Mouse (Mus musculus): Measurements from ENCODE around the gene Adprm. TPM values are rescaled to one million over a fixed set of nuclear protein-coding genes. Genes with fewer than 3 reads are reported as not detected.
A peak's percentile ranks its signal among the peaks of the same experiment; 100 is the strongest.

The Adprm gene
- polyA plus RNA-seq, 1 experiment from 2014 or later, result 30.6 TPM

DNA sequence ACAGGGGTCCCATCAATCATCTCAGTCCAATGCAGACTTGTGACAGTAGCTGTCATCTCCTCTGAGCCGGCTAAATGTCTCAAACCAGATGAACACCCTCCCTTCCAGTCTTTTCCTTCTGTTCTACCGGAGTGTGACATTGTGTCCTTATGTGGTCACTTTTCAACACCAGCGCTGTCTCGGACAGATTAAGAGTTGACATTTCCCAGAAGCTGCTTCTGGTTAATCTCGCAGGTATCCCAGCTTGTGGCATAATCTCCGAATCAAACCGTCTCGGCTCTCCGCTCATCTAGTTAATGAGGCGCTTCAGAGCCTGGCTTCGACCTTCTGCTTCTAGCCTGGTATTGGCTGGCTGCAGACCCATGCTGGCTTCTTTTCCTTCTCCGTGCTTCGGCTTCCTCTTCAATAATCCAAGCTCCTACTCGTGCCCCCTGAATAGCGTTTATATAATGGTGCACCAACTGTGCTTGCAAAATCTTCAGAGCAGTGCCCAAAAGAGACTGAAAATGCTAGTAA, 20.3 kb upstream of the Adprm start:
- Histone ChIP-seq H3K4me2 (replicated peaks; ENCODE audit: low read depth, low read length) (no peak overlapping the region), H3K4me1 (ENCODE audit: control insufficient read depth, insufficient read depth, low read length) (no peaks in the 10 kb centered on the region), H3K27ac (ENCODE audit: low read length) (no peak overlapping the region), H3K36me3 (ENCODE audit: control insufficient read depth, insufficient read depth, low read length) (no peaks in the 10 kb centered on the region), H3K9me3 (ENCODE audit: control insufficient read depth, low read depth, low read length) (no peaks in the 10 kb centered on the region), H3K9ac (replicated peaks; ENCODE audit: low read depth, low read length) (no peak overlapping the region), H3K4me3 (ENCODE audit: low read depth, low read length) (no peak overlapping the region), H3K27me3 (ENCODE audit: control insufficient read depth, insufficient read depth, low read length) (no peaks in the 10 kb centered on the region)
- 77% methylated on average over 15 of the region's 15 CpGs for whole genome bisulfite sequencing
- ATAC-seq (ENCODE audit: insufficient number of reproducible peaks, insufficient read depth, low FRiP score, low read depth), result no peak

DNA sequence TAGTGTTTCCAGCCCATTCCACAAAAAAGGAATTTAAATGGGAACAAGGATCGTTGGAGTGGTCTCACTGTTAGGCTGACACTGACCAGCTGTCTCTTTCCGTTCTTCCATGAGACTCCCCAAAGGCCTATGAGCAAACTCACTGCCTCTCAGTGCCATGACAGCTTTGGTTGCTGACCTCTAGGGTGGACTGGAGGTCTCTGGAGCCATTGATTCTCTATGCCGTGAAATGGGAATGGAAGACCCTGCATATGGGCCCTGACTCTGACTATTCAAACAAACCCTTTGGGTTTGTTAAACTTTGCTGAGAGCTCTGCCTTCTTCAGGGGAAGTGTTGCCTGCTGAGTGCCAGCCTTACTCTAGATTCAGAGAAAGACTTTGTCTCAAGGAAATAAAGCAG, 15.3 kb upstream of the Adprm start:
- Histone ChIP-seq H3K9ac (replicated peaks; ENCODE audit: low read depth, low read length) (no peak overlapping the region), H3K36me3 (ENCODE audit: control insufficient read depth, insufficient read depth, low read length) (peaks cover 21% of the 10 kb centered on the region), H3K4me3 (ENCODE audit: low read depth, low read length) (no peak overlapping the region), H3K27me3 (ENCODE audit: control insufficient read depth, insufficient read depth, low read length) (no peaks in the 10 kb centered on the region), H3K4me1 (ENCODE audit: control insufficient read depth, insufficient read depth, low read length) (no peaks in the 10 kb centered on the region), H3K27ac (ENCODE audit: low read length) (no peak overlapping the region), H3K4me2 (replicated peaks; ENCODE audit: low read depth, low read length) (no peak overlapping the region), H3K9me3 (ENCODE audit: control insufficient read depth, low read depth, low read length) (no peaks in the 10 kb centered on the region)
- WGBS, result 72% methylated on average over 3 of the region's 3 CpGs
- no peak for ATAC-seq (ENCODE audit: insufficient number of reproducible peaks, insufficient read depth, low FRiP score, low read depth)

DNA sequence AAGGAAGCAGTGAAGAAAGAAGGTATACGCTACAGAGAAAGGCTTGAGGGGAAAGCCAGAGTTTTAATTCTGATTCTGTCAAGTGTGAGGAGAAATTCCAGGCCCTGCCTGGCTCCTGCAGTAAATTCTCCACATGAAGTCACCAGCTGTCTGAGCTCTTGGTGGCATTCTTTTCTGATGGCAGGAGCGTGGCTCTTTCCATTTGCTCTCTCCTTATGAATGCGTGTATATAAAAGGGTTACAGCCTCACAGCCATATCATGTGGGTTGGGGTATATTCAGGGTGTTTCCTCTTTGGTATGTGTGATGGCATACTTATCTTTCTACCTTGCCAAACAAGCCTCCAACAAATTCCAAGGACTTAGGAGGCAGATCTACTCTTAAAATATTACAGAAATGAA, 10.3 kb upstream of the Adprm start:
- H3K36me3 ChIP-seq (ENCODE audit: control insufficient read depth, insufficient read depth, low read length), result peaks cover 52% of the 10 kb centered on the region
- H3K9me3 ChIP-seq (ENCODE audit: control insufficient read depth, low read depth, low read length), result no peaks in the 10 kb centered on the region
- no peaks in the 10 kb centered on the region for H3K4me1 ChIP-seq (ENCODE audit: control insufficient read depth, insufficient read depth, low read length)
- no peaks in the 10 kb centered on the region for H3K27me3 ChIP-seq (ENCODE audit: control insufficient read depth, insufficient read depth, low read length)
- ATAC-seq (ENCODE audit: insufficient number of reproducible peaks, insufficient read depth, low FRiP score, low read depth), result no peak
- H3K4me2 ChIP-seq (replicated peaks; ENCODE audit: low read depth, low read length), result no peak overlapping the region
- WGBS, result 88% methylated on average over 3 of the region's 3 CpGs
- H3K4me3 ChIP-seq (ENCODE audit: low read depth, low read length), result no peak overlapping the region
- H3K9ac ChIP-seq (replicated peaks; ENCODE audit: low read depth, low read length), result no peak overlapping the region
- no peak overlapping the region for H3K27ac ChIP-seq (ENCODE audit: low read length)

DNA sequence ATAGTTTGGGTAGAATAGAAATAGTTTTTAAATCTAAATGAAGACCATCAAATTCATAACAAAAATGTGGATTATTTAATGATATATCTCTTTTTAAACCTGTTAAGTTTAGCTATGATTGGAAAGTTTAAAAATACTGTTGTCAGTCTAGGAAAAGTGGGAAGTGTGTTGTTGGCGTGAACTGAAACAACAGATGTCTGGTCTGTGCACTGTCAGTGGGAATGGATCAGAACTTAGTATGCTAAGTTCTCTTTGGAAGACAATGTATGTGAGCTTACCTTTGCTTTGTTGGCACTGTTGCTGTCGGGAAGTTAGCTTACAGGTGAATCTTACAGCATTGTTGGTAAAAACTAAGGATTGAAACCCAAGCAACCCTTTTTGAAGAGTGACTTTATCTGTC, 8.9 kb upstream of the Adprm start:
- Histone ChIP-seq H3K27me3 (ENCODE audit: control insufficient read depth, insufficient read depth, low read length) (no peaks in the 10 kb centered on the region), H3K36me3 (ENCODE audit: control insufficient read depth, insufficient read depth, low read length) (peaks cover 65% of the 10 kb centered on the region), H3K27ac (ENCODE audit: low read length) (no peak overlapping the region), H3K4me2 (replicated peaks; ENCODE audit: low read depth, low read length) (no peak overlapping the region), H3K9ac (replicated peaks; ENCODE audit: low read depth, low read length) (no peak overlapping the region), H3K4me3 (ENCODE audit: low read depth, low read length) (no peak overlapping the region), H3K4me1 (ENCODE audit: control insufficient read depth, insufficient read depth, low read length) (no peaks in the 10 kb centered on the region), H3K9me3 (ENCODE audit: control insufficient read depth, low read depth, low read length) (no peaks in the 10 kb centered on the region)
- ATAC-seq (ENCODE audit: insufficient number of reproducible peaks, insufficient read depth, low FRiP score, low read depth), result no peak
- WGBS, result 91% methylated on average over 2 of the region's 2 CpGs

DNA sequence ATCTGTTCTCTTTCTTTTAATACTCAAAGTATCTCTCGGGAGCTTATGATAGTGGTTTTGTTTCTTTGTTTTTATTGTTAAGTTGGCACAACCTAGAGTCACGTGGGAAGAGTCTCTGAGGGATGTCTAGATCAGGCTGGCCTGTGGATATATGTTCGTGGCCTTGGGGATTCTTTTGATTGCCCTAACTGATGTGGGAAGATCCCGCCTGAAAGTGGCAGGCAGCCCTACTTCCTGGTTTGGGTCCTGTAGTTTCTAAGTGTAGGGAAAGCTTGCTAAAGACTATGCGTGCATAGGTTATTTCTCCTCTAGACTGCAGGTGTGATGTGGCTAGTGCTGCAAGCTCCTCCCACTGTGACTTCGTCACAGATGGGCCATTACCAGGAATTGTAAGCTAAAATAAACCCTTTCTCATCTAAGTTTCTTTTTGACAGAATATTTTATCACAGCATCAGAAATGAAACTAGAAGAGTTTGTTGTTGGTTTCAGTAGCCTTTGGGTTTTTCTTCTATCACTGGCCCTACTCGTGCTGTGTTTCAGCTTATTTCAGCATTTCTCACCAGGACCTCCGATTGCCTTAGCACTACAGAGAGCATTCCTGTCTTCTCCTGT, 2.5 kb upstream of the Adprm start:
- H3K9me3 ChIP-seq (ENCODE audit: control insufficient read depth, low read depth, low read length), result no peaks in the 10 kb centered on the region
- ATAC-seq (ENCODE audit: insufficient number of reproducible peaks, insufficient read depth, low FRiP score, low read depth), result no peak
- peaks cover 8% of the 10 kb centered on the region for H3K4me1 ChIP-seq (ENCODE audit: control insufficient read depth, insufficient read depth, low read length)
- peaks cover 37% of the 10 kb centered on the region for H3K36me3 ChIP-seq (ENCODE audit: control insufficient read depth, insufficient read depth, low read length)
- H3K27me3 ChIP-seq (ENCODE audit: control insufficient read depth, insufficient read depth, low read length), result no peaks in the 10 kb centered on the region
- no peak overlapping the region for H3K4me3 ChIP-seq (ENCODE audit: low read depth, low read length)
- WGBS, result 86% methylated on average over 8 of the region's 8 CpGs
- H3K9ac ChIP-seq (replicated peaks; ENCODE audit: low read depth, low read length), result no peak overlapping the region
- H3K4me2 ChIP-seq (replicated peaks; ENCODE audit: low read depth, low read length), result no peak overlapping the region
- H3K27ac ChIP-seq (ENCODE audit: low read length), result no peak overlapping the region

DNA sequence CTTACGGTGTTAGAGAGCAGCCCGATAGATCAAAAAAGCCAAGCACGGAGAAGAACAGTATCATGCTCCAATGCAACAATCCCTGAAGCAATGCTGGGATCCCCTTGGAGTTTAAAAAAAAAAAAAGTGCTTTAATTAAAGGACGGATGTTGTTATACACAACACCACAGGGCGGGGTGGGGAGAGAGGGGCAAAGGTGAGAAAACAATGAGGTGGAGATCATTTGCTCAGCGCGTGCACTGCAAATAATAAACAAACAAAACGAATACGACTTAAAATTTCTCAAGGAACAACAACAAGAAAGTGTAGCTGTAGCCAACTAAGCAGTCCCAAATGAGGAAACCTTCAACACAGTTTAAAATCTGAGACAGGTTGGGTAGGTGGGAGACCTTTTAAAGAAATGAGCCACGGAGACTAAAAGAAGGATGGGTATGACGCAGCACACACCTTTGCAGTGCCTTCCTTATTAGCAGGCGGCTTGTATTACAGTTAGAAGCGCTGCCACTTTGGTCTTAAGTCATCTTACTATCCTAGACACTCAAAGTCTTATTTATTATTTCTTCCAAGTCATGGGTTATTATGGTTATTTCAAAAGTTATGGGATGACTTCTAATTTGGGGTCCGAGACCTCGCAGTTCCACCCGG, 596 bp downstream of the Adprm start:
- H3K4me3 ChIP-seq (ENCODE audit: low read depth, low read length), result peak overlapping the region; percentile 93
- ATAC-seq (ENCODE audit: insufficient number of reproducible peaks, insufficient read depth, low FRiP score, low read depth), result no peak; the same call in 1 of the 2 replicates
- peaks cover 8% of the 10 kb centered on the region for H3K4me1 ChIP-seq (ENCODE audit: control insufficient read depth, insufficient read depth, low read length)
- WGBS, result 7% methylated on average over 16 of the region's 16 CpGs
- H3K9me3 ChIP-seq (ENCODE audit: control insufficient read depth, low read depth, low read length), result no peaks in the 10 kb centered on the region
- peaks cover 11% of the 10 kb centered on the region for H3K36me3 ChIP-seq (ENCODE audit: control insufficient read depth, insufficient read depth, low read length)
- no peaks in the 10 kb centered on the region for H3K27me3 ChIP-seq (ENCODE audit: control insufficient read depth, insufficient read depth, low read length)
- H3K27ac ChIP-seq (ENCODE audit: low read length), result peak overlapping the region; percentile 66; the same call in 1 of the 2 replicates
- peak overlapping the region; percentile 64 for H3K9ac ChIP-seq (replicated peaks; ENCODE audit: low read depth, low read length)
- peak overlapping the region; percentile 76 for H3K4me2 ChIP-seq (replicated peaks; ENCODE audit: low read depth, low read length)

DNA sequence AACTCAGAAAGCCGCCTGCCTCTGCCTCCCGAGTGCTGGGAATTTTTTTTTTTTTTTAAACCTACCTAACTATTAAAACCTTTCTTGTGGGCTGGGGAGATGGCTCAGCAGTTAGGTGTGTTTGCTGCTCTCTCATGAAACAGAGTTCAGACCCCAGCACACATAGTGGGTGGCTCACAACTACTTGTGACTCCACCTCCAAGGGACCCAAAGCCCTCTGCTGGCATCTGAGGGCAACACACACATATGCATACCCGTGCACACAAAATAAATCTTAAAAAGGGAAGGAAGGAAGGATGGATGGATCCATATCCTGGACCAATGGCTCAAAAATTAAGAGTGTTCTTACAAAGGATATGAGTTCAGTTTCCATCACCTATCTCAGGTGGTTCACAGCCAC, 3.1 kb downstream of the Adprm start:
- Histone ChIP-seq H3K9ac (replicated peaks; ENCODE audit: low read depth, low read length) (no peak overlapping the region), H3K4me3 (ENCODE audit: low read depth, low read length) (no peak overlapping the region), H3K9me3 (ENCODE audit: control insufficient read depth, low read depth, low read length) (no peaks in the 10 kb centered on the region), H3K4me1 (ENCODE audit: control insufficient read depth, insufficient read depth, low read length) (peaks cover 8% of the 10 kb centered on the region), H3K27me3 (ENCODE audit: control insufficient read depth, insufficient read depth, low read length) (no peaks in the 10 kb centered on the region), H3K4me2 (replicated peaks; ENCODE audit: low read depth, low read length) (no peak overlapping the region), H3K27ac (ENCODE audit: low read length) (no peak overlapping the region), H3K36me3 (ENCODE audit: control insufficient read depth, insufficient read depth, low read length) (no peaks in the 10 kb centered on the region)
- ATAC-seq (ENCODE audit: insufficient number of reproducible peaks, insufficient read depth, low FRiP score, low read depth), result no peak
- WGBS, result 85% methylated on average over 3 of the region's 3 CpGs

DNA sequence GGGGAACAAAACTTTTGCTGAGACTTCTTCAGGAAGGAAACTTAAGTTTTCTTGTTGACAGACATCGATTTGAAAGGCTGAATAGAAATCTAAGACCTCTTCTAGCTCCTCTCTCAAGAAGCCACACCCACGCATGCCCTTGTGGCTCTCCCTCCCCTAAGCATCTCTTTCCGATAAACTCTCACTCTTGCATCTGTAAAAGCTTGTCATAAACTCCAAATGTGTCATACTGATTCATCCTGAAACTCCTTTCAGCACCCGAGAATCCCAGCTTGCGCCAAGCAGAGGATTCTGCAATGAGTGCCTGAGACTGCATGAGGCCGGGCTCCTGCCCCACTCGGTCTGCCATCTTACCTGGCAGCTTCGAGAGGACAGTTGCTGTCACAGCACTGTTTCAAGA, 3.9 kb downstream of the Adprm start:
- Histone ChIP-seq H3K9me3 (ENCODE audit: control insufficient read depth, low read depth, low read length) (no peaks in the 10 kb centered on the region), H3K4me2 (replicated peaks; ENCODE audit: low read depth, low read length) (no peak overlapping the region), H3K4me1 (ENCODE audit: control insufficient read depth, insufficient read depth, low read length) (peaks cover 4% of the 10 kb centered on the region), H3K4me3 (ENCODE audit: low read depth, low read length) (no peak overlapping the region), H3K27me3 (ENCODE audit: control insufficient read depth, insufficient read depth, low read length) (no peaks in the 10 kb centered on the region), H3K9ac (replicated peaks; ENCODE audit: low read depth, low read length) (no peak overlapping the region), H3K36me3 (ENCODE audit: control insufficient read depth, insufficient read depth, low read length) (no peaks in the 10 kb centered on the region), H3K27ac (ENCODE audit: low read length) (no peak overlapping the region)
- 86% methylated on average over 8 of the region's 8 CpGs for WGBS
- no peak for ATAC-seq (ENCODE audit: insufficient number of reproducible peaks, insufficient read depth, low FRiP score, low read depth)

All from stomach, embryonic 14.5 days (tissue).